Mouse (Mus musculus) gastrocnemius, postnatal 14 days (tissue): Measurements from ENCODE around the gene Cds2. TPM values are rescaled to one million over a fixed set of nuclear protein-coding genes. Genes with fewer than 3 reads are reported as not detected.
"Not testable (repeated sequence)": the region's sequence is repeated elsewhere in the genome, so short reads cannot be mapped to it uniquely, and the experiment has no call there.

Source experiments
- DNase-seq: peaks from one replicate; pipeline ENCODE4 v3.0.0; 2021; ENCODE audit warnings: mixed read lengths
- intact Hi-C: fragments of 180-260 bp; cut with DNase I; formaldehyde crosslinking; loops from one replicate; pipeline ENCODE4 v1.15.1; 2025; ENCODE audit warnings: low total_unique reads
- long read RNA-seq, 2 experiments: library from polyadenylated mRNA; stranded (forward); transcript quantifications; one replicate each; pipeline ENCODE4 v2.0.0; 2021
- total RNA-seq, 2 experiments: library from RNA; stranded (reverse); gene quantifications; 2 replicates each; pipeline ENCODE4 v1.2.3; 2021

The Cds2 gene
- total RNA-seq, result 10 to 100 TPM; 22.2 to 22.4 TPM
- long read RNA-seq, experiment 1, full-length matches to known transcripts, result 6 of 22 reads
- long read RNA-seq, experiment 1, partial matches to known transcripts, result 1 of 22 reads
- long read RNA-seq, experiment 1, other reads (novel, unspliced or antisense), result 15 of 22 reads
- long read RNA-seq, experiment 2, full-length matches to known transcripts, result 2 of 16 reads
- long read RNA-seq, experiment 2, partial matches to known transcripts, result 1 of 16 reads
- long read RNA-seq, experiment 2, other reads (novel, unspliced or antisense), result 13 of 16 reads

DNA sequence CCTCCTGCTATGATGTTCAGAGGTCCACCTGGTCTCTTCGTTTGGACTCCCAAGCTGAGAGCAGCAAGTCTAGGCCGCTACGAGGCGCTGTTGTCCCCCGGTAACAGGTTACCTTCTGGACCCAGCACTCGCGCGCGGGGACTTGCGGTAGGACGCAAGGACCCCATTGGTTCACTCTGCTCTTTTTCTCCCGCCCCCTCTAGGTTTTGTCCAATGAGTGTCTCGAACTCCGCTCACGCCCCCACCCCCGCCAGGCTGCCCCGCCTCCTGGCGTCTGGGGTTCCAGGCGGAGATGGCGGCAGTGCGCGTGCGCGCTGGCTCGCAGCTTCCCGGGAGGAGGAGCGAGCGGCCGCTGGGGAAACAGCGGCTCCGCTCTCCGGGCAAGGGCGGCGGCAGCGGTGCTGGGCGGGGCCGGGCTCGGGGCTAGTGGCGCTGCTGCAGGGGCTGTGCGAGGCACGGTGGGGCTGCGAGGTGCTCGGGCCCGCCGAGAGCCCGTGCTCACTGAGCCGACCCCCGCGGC, at the start of gene Cds2:
Cds2 (plus strand) TSS at position 270 of the 520 bp plus-strand sequence.
- intact Hi-C loops, result loop anchor here (5.0 kb wide), 1 partner anchor 224 kb away; no protein-coding TSS in a partner anchor
- DNase-seq, result peak; percentile 99

- peak; percentile 15 for DNase-seq
- intact Hi-C loops, result no loop called here
Measured at GRCm38 (mm10) chr2:132221611-132222073, 41.3 kb upstream of the Cds2 start.

DNA sequence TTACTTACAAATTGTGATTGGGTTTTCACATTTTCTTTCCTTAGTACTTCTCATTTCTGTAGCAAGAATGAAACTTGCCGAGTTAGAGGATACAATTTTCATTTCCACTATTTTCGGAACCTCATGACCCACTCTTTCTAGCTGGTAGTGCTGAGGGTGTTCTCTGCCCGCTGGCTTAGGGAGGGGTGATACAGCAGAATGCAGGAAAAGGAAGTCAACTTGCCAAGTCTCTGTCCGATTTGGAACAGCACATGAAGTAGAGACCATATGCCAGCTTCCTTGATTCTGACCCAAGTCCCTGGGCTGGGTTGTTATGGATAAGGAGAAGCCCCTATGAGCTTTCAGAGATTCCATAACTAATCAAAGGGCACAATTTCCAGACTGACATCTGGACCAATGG, 38.6 kb upstream of the Cds2 start:
- intact Hi-C loops, result no loop called here
- DNase-seq, result no peak

DNA sequence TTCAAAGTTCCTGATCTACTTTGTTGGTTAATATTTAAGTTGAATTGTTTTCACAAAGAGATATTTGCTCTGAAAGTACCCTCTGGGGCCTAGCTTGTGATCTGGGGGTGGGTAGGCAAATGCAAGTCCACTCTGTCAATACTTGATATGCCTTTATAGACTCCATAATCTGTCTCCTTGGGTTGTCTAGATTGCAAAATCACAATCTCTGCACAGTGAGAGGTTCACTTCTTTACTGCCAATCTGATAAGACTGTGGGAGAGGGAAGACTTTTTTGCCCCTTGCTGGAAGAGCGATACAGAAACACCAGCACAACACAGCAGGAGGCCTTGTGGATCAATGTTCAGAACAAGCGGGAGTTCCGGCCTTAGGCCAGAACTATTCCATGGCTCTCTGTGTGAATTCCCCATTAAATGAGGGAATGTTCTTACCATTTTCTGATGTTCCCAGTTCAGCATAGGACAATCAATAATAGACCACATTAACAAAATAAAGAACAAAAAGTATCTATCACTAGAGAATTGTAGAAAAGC, 30.5 kb upstream of the Cds2 start:
- DNase-seq, result no peak
- intact Hi-C loops, result no loop called here

DNA sequence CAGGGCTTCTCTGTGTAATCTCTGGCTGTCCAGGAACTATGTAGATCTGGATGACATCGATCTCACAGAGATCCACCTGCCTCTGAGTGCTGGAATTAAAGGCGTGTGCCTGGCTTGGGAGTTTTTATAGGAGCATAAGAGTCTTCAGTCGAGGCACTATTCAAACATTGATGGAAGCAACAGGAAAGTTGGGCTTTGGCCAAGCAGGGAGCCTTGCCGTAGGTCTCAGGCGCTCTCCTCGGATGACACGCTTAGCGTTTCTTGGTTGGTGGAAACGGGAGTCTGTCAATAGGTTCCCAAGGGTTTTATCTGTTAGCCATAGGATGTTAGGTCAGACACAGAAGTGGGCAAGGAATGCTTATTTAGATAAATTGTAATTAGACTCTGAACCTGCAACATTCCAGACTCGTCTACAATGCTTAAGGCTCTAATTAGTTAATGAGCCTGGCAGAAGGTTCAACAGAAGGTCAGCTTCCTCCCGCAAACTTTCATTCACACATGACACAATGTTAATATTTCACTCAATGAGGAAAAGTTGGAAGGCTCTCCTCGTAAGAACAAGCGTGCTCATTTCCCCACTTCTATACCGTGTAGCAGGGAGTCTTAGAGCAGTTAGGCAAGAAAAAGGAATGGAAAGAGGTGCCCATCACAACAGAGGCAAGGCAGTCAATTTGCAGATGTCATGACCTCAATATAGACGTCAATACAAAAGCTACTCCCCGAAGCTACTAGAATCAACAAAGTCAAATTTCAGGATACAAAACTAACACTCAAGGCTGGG, 28.8 kb upstream of the Cds2 start:
- intact Hi-C loops, result no loop called here
- DNase-seq, result no peak

DNA sequence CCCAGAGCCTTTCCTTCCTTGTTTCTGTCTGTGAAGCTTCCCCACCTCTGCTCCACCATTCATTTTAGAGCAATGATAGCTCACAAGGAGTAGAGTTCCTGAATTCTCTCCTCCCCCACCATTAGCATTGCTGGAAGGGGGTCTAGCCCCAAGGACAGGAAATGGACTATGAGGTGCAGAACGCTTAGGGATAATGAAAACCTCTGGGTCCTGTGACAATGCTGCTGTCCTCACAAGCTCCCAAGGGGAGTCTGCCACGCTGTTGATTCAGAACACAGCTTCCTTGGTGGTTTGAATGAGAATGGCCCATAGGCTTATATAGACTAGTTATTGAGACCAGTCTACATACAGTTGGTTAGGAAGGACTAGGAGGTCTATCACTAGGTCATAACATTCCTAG, 27.7 kb upstream of the Cds2 start:
- no peak for DNase-seq
- intact Hi-C loops, result loop anchor here (5.0 kb wide), 2 partner anchors 88 to 253 kb away; partner anchors contain the start of gene Slc23a2

DNA sequence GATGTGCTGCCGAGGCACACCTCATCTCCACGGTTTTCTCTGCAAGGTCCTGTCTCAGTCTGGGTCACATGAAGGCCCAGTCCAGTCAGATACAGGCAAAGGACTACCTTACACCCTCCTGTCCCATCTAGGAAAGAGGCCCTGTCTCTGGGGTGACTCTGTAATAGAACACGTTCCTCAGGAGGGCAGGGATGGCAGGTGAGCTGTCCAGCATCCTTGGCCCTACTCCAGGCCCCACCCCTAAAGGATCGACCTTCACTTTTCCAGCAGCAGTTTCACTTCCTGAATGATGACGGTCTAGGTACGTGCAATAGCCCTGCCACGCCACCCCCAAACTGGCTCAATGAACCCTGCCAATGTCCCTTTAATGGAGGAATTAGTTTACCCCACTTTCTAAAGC, 27.0 kb upstream of the Cds2 start:
- intact Hi-C loops, result loop anchor here (5.0 kb wide), 2 partner anchors 89 to 254 kb away; partner anchors contain the start of gene Slc23a2

DNA sequence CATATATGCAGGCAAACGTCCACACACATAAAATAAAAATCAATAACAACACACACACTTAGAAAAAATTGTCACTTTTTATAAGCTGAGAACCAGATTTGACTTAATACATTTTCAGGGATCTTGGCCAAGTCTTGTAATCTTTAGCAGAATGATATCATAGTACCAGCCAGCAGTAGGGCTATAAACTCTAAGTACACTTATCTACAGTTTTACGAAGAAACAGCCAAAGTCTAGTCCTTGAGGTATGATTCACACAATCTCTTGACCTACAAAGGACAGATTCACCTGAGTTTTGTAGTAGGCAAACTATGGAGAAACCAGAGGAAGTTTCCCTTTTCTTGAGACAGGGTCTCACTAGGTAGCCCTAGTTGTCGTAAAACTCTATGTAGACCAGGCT, 23.5 kb upstream of the Cds2 start:
- intact Hi-C loops, result loop anchor here (5.0 kb wide), 2 partner anchors 92 to 257 kb away; partner anchors contain the start of gene Slc23a2
- not testable (repeated sequence) for DNase-seq

More for the DNA sequence above, 27.0 kb upstream of the Cds2 start:
- no peak for DNase-seq

DNA sequence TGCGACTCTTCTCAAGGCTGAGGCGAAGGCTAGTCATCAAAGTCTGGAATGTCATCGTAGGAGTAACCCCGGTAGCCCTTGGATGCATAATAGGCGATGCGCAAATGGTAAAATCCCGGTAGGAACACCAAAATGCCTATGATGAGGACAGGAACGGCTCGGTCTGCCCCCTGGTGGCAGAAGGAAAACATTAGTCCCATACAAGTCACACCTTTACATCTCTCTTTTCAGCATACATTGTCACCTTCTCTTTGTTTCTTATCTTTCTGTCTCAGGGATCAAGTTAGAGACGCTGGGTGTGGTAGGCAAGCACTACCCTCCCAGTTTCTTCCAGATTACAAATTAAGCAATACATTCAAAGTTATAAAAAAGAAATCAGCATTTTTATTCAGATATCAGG, 22.5 kb upstream of the Cds2 start:
- peak; percentile 56 for DNase-seq
- intact Hi-C loops, result loop anchor here (5.0 kb wide), 1 partner anchor 418 kb away; no protein-coding TSS in a partner anchor

GRCm38 (mm10) chr2:132243370-132243769, 19.6 kb upstream of the Cds2 start:
- intact Hi-C loops, result loop anchor here (5.0 kb wide), 1 partner anchor 421 kb away; no protein-coding TSS in a partner anchor

DNA sequence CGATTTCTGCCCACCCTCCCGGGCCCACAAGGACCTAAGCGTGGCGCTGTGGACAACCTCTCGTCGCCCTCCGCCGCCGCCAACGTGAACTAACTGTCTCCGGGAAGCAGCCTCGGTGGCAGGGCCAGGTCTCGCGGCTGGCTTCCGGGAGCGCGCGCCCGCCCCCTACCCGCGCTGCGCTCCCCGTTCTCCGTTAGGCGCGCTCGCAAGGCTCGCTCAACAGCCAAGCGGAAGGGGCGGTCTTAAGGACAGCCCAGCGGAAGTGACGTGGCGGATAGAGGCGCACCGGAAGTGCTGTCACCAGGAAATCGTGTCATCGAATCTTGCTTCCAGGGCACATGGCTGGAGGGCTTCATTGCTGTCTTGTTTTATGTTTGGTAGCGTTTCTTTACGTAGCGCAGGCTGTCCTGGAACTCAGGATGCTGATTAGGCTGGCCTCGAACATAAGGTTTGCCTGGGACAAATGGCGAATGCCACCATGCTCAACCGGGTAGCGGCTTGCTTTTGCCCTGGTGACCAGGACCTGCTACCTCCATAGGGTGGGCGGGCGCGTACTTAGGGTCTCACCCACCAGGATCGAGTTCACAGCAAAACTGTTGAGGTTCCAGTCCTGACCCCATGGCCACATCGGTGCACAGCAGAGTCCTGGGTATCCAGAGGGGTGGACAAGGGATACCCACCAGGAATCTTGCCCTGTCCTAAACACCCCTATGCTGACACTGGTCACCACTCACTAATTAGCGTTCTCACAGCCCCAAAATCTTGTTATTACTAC, 15.2 kb upstream of the Cds2 start, which contains the start of gene Tmem230:
Tmem230 (minus strand) TSS at position 269 of the 775 bp plus-strand sequence.
- DNase-seq, result peak; percentile 94
- intact Hi-C loops, result no loop called here

More at GRCm38 (mm10) chr2:132243370-132243769, 19.6 kb upstream of the Cds2 start:
- no peak for DNase-seq

DNA sequence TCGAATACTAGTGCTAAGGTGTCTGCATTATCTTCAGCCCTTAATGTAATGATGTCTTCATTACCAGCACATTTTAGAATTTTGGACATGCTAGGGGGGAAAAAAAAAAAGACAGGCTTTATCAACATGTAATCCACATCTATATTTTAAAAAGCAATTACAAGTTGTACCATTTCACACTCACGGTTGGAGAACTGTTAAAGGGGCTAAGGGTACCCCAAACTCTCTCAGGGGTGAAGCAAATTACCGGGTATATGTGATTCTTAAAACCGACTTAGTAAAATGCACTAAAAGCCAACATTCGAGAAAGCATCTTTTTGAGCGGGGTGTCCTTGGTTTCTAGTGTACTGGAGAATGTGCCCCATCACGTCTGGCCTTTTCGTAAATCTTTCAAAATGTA, 11.0 kb upstream of the Cds2 start:
- intact Hi-C loops, result no loop called here
- no peak for DNase-seq

DNA sequence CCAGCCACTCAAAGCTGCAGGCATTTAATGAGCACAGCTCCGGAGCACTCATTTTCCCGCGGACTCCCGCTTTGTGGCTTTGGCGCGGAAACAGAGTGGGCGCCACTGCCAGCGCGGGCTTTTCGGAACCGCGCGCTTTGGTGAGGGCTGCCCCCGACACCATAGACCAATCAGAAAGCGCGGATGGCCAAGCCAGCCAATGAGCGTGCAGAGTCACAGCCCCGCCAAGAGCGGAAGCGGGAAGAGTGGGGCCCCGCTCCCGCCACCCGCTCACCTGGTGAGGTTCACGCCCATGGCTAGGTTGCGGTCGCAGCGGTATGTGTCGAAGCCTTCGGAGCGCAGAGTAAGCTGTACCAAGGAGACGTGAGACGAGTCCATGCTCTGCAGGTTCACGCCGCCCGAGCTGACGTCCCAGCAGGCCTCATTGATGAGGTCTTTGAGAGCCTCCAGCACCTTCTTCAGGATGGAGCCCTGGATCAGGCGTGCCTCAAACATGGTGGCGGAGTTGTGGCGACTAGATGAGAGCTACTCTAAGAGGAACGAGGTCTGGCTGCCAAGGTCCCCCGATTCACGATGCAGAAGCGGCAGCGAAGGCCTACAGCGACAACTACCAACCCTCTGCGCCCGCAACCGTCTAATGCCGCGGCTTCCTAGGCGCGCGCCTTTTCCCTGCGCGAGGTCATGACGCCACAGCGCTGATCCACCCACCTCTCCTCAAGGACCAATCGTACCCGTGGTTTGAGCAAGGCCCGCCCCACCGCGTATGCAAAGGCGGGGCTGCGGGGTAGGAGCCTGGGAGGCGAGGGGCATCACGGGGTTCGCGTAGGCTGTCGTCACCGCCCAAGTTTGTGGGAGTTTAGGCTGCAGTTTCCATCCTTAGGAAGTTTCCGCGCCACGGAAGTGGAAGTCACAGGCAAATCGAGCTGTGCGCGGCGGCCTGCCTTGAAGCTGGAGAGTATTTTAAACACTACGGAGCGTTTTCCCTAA, 10.1 kb upstream of the Cds2 start, which contains the start of gene Pcna:
Pcna (minus strand) TSS at position 773 of the 987 bp plus-strand sequence.
- intact Hi-C loops, result no loop called here
- DNase-seq, result peak; percentile 96

DNA sequence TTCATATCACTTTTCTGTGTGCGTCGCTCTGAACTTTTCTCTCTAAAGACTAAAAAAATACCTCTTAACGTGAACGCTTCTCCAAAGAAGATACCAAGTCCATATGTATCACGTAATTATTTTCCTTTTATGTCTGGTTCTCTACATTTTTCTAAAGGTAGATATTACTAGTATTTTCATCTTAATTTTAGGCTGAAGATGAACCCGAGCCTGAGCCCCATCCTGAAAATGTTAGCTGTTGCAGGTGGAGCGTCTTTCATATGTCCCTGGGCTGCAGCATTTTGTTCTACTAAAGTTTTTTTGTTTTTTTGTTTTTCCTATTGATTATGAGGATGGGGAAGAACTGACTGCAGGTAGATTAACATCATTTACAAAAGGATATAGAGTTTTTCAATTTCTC, 9.3 kb upstream of the Cds2 start:
- DNase-seq, result no peak
- intact Hi-C loops, result no loop called here

- no peak for DNase-seq
- intact Hi-C loops, result loop anchor here (5.0 kb wide), 1 partner anchor 50 kb away; no protein-coding TSS in a partner anchor
Measured at GRCm38 (mm10) chr2:132257350-132258068, 5.4 kb upstream of the Cds2 start.

- DNase-seq, result no peak
- intact Hi-C loops, result loop anchor here (5.0 kb wide), 1 partner anchor 227 kb away; no protein-coding TSS in a partner anchor
Measured at GRCm38 (mm10) chr2:132260601-132261000, 2.3 kb upstream of the Cds2 start.

DNA sequence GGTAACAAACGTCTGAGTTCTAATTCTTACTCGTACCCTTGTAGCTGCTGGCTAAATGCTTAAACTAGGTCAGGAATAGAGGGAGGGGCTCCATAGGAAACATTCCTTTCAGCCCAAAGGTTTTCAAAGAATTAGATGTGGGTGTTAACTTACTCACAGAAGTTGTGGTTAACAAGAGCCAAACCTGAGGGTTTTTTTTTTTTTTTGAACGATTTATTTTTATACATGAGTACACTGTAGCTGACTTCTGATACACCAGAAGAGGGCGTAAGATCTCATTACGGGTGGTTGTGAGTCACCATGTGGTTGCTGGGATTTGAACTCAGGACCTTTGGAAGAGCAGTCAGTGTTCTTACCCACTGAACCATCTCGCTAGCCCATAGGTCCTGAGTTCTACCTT, 773 bp upstream of the Cds2 start:
- DNase-seq, result no peak
- intact Hi-C loops, result loop anchor here (5.0 kb wide), 1 partner anchor 225 kb away; no protein-coding TSS in a partner anchor
